Mouse (Mus musculus) liver, embryonic 16.5 days (tissue): ENCODE measurements around the gene Exosc10. TPM values are rescaled to one million over a fixed set of nuclear protein-coding genes. Genes with fewer than 3 reads are reported as not detected.

Experiments used
- ATAC-seq: fragments of 200-750 bp; cut with Nextera tagmentation; 2 replicates; pipeline ENCODE4 v1.8.0; 2017; ENCODE audit warnings: low read depth, mild to moderate bottlenecking, moderate number of reproducible peaks, moderate library complexity
- H3K27ac ChIP-seq: fragments of 300-500 bp; sonication (generic); 2 replicates; pipeline ENCODE4 v1.5.1; 2014; ENCODE audit warnings: mild to moderate bottlenecking, low read length
- H3K27me3 ChIP-seq: fragments of 300-500 bp; sonication (generic); 2 replicates; pipeline ENCODE4 v1.6.1; 2014; ENCODE audit warnings: low read depth, low read length, mixed read lengths; ENCODE audit not compliant: control insufficient read depth, insufficient read depth
- H3K36me3 ChIP-seq: fragments of 300-500 bp; sonication (generic); 2 replicates; pipeline ENCODE4 v1.6.1; 2014; ENCODE audit warnings: mild to moderate bottlenecking; ENCODE audit not compliant: control insufficient read depth, insufficient read depth
- H3K4me1 ChIP-seq: fragments of 300-500 bp; sonication (generic); 2 replicates; pipeline ENCODE4 v1.6.1; 2014; ENCODE audit warnings: low read depth, low read length, mixed read lengths; ENCODE audit not compliant: control insufficient read depth
- H3K4me2 ChIP-seq: fragments of 300-500 bp; sonication (generic); 2 replicates; pipeline ENCODE4 v1.6.1; 2014; ENCODE audit warnings: low read depth, low read length, mixed read lengths
- H3K4me3 ChIP-seq: fragments of 300-500 bp; sonication (generic); 2 replicates; pipeline ENCODE4 v1.5.1; 2014; ENCODE audit warnings: low read depth, mild to moderate bottlenecking, low read length
- H3K9ac ChIP-seq: fragments of 300-500 bp; sonication (generic); 2 replicates; pipeline ENCODE4 v1.6.1; 2014; ENCODE audit warnings: low read depth, low read length
- H3K9me3 ChIP-seq: fragments of 300-500 bp; sonication (generic); replicated peaks from 2 replicates; pipeline ENCODE4 v1.6.1; 2016; ENCODE audit warnings: low read length; ENCODE audit not compliant: control insufficient read depth
- WGBS: fragments of 180-500 bp; shearing (Covaris S2); extraction: QIAGEN DNeasy Blood & Tissue Kit; methylation state at CpG from one replicate; pipeline ENCODE4 v1.1.7; 2014; ENCODE audit not compliant: insufficient replicate concordance; 5-methylcytosine and 5-hydroxymethylcytosine counted together
- polyA plus RNA-seq: library from polyadenylated mRNA; unstranded; fragments of >200 nt; fragmentation: Nextera tagmentation; extraction: Ambion mirVana; gene quantifications from 2 replicates; pipeline ENCODE4 v1.2.1, GENCODE M21; 2015

Gene Exosc10
- polyA plus RNA-seq, 1 experiment from 2014 or later = 31.4 TPM

- Histone ChIP-seq H3K9ac (no peak overlapping the region), H3K4me3 (no peak overlapping the region), H3K4me2 (no peak overlapping the region), H3K9me3 (no peaks in the 10 kb centered on the region), H3K4me1 (no peaks in the 10 kb centered on the region), H3K27me3 (no peaks in the 10 kb centered on the region), H3K36me3 (peaks cover 21% of the 10 kb centered on the region), H3K27ac (no peak overlapping the region)
- ATAC-seq = no peak
- 76% methylated on average over 10 of the region's 10 CpGs for WGBS
Measured at GRCm38 (mm10) chr4:148527158-148527910, 30.9 kb upstream of the Exosc10 start.

- H3K4me1 ChIP-seq = no peaks in the 10 kb centered on the region
- no peak overlapping the region for H3K4me2 ChIP-seq
- no peaks in the 10 kb centered on the region for H3K27me3 ChIP-seq
- no peak for ATAC-seq
- H3K36me3 ChIP-seq = peaks cover 21% of the 10 kb centered on the region
- no peaks in the 10 kb centered on the region for H3K9me3 ChIP-seq
- H3K9ac ChIP-seq = no peak overlapping the region
- 79% methylated on average over 5 of the region's 5 CpGs for WGBS
- H3K27ac ChIP-seq = no peak overlapping the region
- no peak overlapping the region for H3K4me3 ChIP-seq
Measured at GRCm38 (mm10) chr4:148530351-148530750, 27.9 kb upstream of the Exosc10 start.

GRCm38 (mm10) chr4:148530778-148531177 is 27.5 kb upstream of the Exosc10 start:
- ATAC-seq = no peak
- Histone ChIP-seq H3K4me3 (no peak overlapping the region), H3K9me3 (no peaks in the 10 kb centered on the region), H3K4me1 (no peaks in the 10 kb centered on the region), H3K36me3 (peaks cover 21% of the 10 kb centered on the region), H3K27ac (no peak overlapping the region), H3K27me3 (no peaks in the 10 kb centered on the region), H3K4me2 (no peak overlapping the region), H3K9ac (no peak overlapping the region)
- WGBS = 76% methylated on average over 6 of the region's 6 CpGs

GRCm38 (mm10) chr4:148531341-148531740 is 26.9 kb upstream of the Exosc10 start:
- Histone ChIP-seq H3K27ac (no peak overlapping the region), H3K36me3 (peaks cover 18% of the 10 kb centered on the region), H3K9me3 (no peaks in the 10 kb centered on the region), H3K4me3 (no peak overlapping the region), H3K4me1 (no peaks in the 10 kb centered on the region), H3K27me3 (no peaks in the 10 kb centered on the region), H3K9ac (no peak overlapping the region), H3K4me2 (no peak overlapping the region)
- ATAC-seq = no peak
- 76% methylated on average over 4 of the region's 4 CpGs for WGBS

- Histone ChIP-seq H3K9me3 (no peaks in the 10 kb centered on the region), H3K9ac (no peak overlapping the region), H3K27ac (no peak overlapping the region), H3K4me1 (no peaks in the 10 kb centered on the region), H3K36me3 (peaks cover 20% of the 10 kb centered on the region), H3K4me2 (no peak overlapping the region), H3K4me3 (no peak overlapping the region), H3K27me3 (no peaks in the 10 kb centered on the region)
- 72% methylated on average over 3 of the region's 3 CpGs for WGBS
- ATAC-seq = no peak
Measured at GRCm38 (mm10) chr4:148532516-148532915, 25.7 kb upstream of the Exosc10 start.

- Histone ChIP-seq H3K4me2 (no peak overlapping the region), H3K36me3 (peaks cover 31% of the 10 kb centered on the region), H3K4me1 (no peaks in the 10 kb centered on the region), H3K9me3 (no peaks in the 10 kb centered on the region), H3K4me3 (no peak overlapping the region), H3K27me3 (no peaks in the 10 kb centered on the region), H3K9ac (no peak overlapping the region), H3K27ac (no peak overlapping the region)
- no peak for ATAC-seq
- WGBS = 77% methylated on average over 12 of the region's 12 CpGs
Measured at GRCm38 (mm10) chr4:148533613-148534328, 24.5 kb upstream of the Exosc10 start.

GRCm38 (mm10) chr4:148535876-148536275 is 22.4 kb upstream of the Exosc10 start:
- Histone ChIP-seq H3K4me1 (no peaks in the 10 kb centered on the region), H3K4me3 (no peak overlapping the region), H3K9ac (no peak overlapping the region), H3K9me3 (no peaks in the 10 kb centered on the region), H3K27ac (no peak overlapping the region), H3K4me2 (no peak overlapping the region), H3K36me3 (peaks cover 32% of the 10 kb centered on the region), H3K27me3 (no peaks in the 10 kb centered on the region)
- 77% methylated on average over 3 of the region's 3 CpGs for WGBS
- ATAC-seq = no peak

- Histone ChIP-seq H3K9me3 (no peaks in the 10 kb centered on the region), H3K27ac (no peak overlapping the region), H3K4me3 (no peak overlapping the region), H3K4me2 (no peak overlapping the region), H3K36me3 (peaks cover 33% of the 10 kb centered on the region), H3K9ac (no peak overlapping the region), H3K27me3 (no peaks in the 10 kb centered on the region), H3K4me1 (no peaks in the 10 kb centered on the region)
- WGBS = 79% methylated on average over 4 of the region's 4 CpGs
- ATAC-seq = no peak
Measured at GRCm38 (mm10) chr4:148549106-148549505, 9.1 kb upstream of the Exosc10 start.

- WGBS = 21% methylated on average over 6 of the region's 6 CpGs
- Histone ChIP-seq H3K4me2 (peak overlapping the region; percentile 96), H3K27me3 (no peaks in the 10 kb centered on the region), H3K36me3 (peaks cover 34% of the 10 kb centered on the region), H3K4me3 (peak overlapping the region; percentile 93), H3K9me3 (no peaks in the 10 kb centered on the region), H3K9ac (peak overlapping the region; percentile 89), H3K27ac (0 out of 2 replicates have a peak overlapping the region, but pooled peaks have one; percentile 76), H3K4me1 (peaks cover 13% of the 10 kb centered on the region)
- peak; percentile 20; the same call in 1 of the 2 replicates for ATAC-seq
Measured at GRCm38 (mm10) chr4:148557766-148558165, 463 bp upstream of the Exosc10 start.
